Mouse (Mus musculus) adrenal gland, postnatal 14 days (tissue): Measurements from ENCODE around the gene Hao2. TPM values are rescaled to one million over a fixed set of nuclear protein-coding genes. Genes with fewer than 3 reads are reported as not detected.

ENCODE experiments used
- DNase-seq: peaks from one replicate; pipeline ENCODE4 v3.0.0; 2021; ENCODE audit warnings: mixed read lengths
- long read RNA-seq, 2 experiments: library from polyadenylated mRNA; stranded (forward); transcript quantifications; one replicate each; pipeline ENCODE4 v2.0.0; 2021
- total RNA-seq: library from RNA; stranded (reverse); gene quantifications from 2 replicates; pipeline ENCODE4 v1.2.3, GENCODE M21; 2021

The Hao2 gene
- total RNA-seq, result 200 and 208 TPM in 2 replicates
- long read RNA-seq, experiment 1, transcript Hao2-201 (9 exons, 2,049 nt), result major isoform, 354 of 890 reads
- long read RNA-seq, experiment 1, partial matches to known transcripts, result 452 of 890 reads
- long read RNA-seq, experiment 1, other reads (novel, unspliced or antisense), result 84 of 890 reads
- long read RNA-seq, experiment 2, transcript Hao2-201 (9 exons, 2,049 nt), result major isoform, 184 of 531 reads
- long read RNA-seq, experiment 2, partial matches to known transcripts, result 309 of 531 reads
- long read RNA-seq, experiment 2, other reads (novel, unspliced or antisense), result 38 of 531 reads

- no peak for DNase-seq
Measured at GRCm38 (mm10) chr3:98893057-98893772, at the start of gene Hao2. TSS of gene Hao2 (minus strand) at chr3:98893239.

GRCm38 (mm10) chr3:98941601-98942000 is 48.6 kb upstream of the Hao2 start:
- no peak for DNase-seq

- peak; percentile 17 for DNase-seq
Measured at GRCm38 (mm10) chr3:98941066-98941551, 48.1 kb upstream of the Hao2 start.

DNA sequence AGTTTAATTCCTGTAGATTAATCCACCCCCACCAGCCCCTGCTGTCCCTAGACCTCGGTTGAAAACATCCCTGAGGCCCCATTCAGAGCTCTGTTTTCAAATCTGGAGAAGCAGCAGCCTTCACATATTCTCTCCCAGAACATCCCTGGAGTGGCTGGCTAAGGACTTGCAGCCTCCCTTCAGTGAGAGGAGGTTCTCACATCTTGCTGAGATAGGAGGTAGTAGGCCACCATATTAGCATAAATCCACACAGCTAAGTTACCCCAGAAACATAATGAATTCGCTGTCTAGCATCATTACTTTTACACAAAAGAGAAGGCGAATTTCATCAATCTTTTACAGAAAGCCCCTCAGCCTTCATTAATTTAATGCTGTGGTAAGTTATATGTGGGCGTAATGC is 47.2 kb upstream of the Hao2 start:
- DNase-seq, result no peak

- DNase-seq, result no peak
Measured at GRCm38 (mm10) chr3:98936446-98936845, 43.4 kb upstream of the Hao2 start.

GRCm38 (mm10) chr3:98934601-98935000 is 41.6 kb upstream of the Hao2 start:
- no peak for DNase-seq

GRCm38 (mm10) chr3:98934041-98934440 is 41.0 kb upstream of the Hao2 start:
- DNase-seq, result no peak

GRCm38 (mm10) chr3:98932421-98932820 is 39.4 kb upstream of the Hao2 start:
- no peak for DNase-seq

GRCm38 (mm10) chr3:98931836-98932235 is 38.8 kb upstream of the Hao2 start:
- DNase-seq, result peak; percentile 30

GRCm38 (mm10) chr3:98920417-98920816 is 27.4 kb upstream of the Hao2 start:
- DNase-seq, result no peak

DNA sequence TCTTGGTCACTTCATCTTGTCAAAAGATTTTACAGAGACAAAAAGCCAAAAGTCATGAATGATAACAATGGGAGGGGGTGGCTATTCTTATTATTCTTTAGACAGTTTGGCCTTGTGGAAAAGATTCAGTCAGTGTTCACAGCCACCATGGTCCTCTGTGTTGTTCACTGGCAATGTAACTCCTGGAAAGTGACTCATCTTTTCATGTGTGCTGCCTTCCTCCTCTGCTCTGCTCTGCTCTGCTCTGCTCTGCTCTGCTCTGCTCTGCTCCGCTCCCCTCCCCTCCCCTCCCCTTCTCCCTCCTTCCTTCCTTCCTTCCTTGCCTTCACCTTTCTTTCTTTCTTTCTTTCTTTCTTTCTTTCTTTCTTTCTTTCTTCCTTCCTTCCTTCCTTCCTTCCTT is 24.2 kb upstream of the Hao2 start:
- DNase-seq, result no peak

DNA sequence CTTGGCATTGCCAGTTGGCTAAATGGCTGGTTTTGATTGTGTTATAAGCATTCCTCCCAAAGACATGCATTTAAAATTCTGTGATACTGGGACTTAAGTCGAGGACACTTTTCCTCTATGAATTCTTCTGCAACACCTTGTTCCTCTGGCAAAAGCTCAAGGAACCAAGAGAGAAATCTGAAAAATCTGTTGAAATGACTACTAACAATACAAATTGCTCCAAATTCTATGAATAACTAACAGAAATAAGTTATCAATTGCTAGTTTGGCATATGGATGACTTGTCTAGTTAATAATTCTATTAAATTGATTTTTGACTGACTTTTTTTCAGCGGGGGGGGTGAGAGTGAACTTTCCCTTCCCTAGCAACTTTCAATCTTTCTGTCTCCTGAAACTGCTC is 23.8 kb upstream of the Hao2 start:
- DNase-seq, result no peak

DNA sequence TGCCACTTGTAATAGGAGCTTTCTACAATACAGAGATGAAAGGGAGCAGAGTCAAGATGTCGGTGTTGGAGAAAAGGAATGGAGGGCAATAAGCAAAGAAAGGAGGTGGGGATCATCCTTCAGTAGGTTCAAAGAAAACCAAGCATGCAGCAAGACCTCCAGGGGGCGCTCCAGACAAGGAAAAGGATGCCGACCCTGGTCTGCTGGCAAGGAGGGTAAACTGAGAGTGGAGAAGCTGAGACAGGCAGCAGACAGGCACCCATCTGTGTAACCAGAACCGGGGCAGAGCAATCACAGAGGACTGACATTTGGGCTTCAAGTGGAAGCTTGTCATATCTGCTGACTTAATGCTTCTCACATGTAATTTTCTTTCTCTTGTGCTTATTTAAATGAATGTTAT is 22.6 kb upstream of the Hao2 start:
- peak; percentile 81 for DNase-seq

GRCm38 (mm10) chr3:98913591-98913990 is 20.6 kb upstream of the Hao2 start:
- DNase-seq, result no peak

- no peak for DNase-seq
Measured at GRCm38 (mm10) chr3:98897606-98898005, 4.6 kb upstream of the Hao2 start.

GRCm38 (mm10) chr3:98895071-98895601 is 2.1 kb upstream of the Hao2 start:
- peak; percentile 43 for DNase-seq

GRCm38 (mm10) chr3:98890430-98890829 is 2.6 kb downstream of the Hao2 start:
- DNase-seq, result no peak

GRCm38 (mm10) chr3:98888206-98888605 is 4.8 kb downstream of the Hao2 start:
- peak; percentile 44 for DNase-seq

GRCm38 (mm10) chr3:98880831-98881230 is 12.2 kb downstream of the Hao2 start:
- peak; percentile 31 for DNase-seq

DNA sequence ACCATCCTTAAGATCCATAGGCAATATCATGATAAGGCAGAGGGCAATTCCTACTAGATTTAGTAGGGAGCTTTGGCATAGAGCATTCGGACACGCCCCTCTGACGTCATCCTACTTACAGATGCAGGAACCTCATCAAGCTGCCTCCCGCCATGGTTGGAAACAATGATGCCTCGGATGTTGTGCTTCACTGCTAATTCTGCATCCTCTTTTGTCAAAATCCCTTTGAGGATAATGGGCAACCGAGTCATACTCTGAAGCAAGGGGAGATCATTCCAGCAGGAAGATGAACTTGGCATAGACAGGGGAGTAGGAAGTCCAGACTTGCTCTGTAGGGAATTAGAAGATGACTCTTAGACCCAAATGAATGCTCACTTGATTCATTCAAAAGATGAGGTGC is 12.8 kb downstream of the Hao2 start:
- DNase-seq, result no peak

DNA sequence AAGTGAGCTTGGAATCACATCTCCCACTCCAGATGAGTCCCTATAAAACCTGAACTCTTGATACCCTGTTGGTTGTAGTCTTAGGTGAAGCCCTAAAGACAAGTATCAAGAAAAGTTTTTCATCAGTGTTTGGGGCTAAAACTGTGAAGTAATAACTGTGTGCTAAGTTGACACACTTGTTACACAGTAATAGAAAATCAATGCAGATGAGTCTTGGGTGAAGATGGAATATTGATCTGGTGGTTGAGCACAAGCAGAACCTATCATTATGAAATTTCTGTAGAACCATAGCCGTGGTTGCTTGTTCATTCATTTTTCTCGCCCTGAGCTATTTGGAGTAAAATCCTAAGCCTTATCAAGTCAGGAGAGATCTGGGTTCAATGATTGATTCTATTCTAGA is 24.8 kb downstream of the Hao2 start:
- no peak for DNase-seq

DNA sequence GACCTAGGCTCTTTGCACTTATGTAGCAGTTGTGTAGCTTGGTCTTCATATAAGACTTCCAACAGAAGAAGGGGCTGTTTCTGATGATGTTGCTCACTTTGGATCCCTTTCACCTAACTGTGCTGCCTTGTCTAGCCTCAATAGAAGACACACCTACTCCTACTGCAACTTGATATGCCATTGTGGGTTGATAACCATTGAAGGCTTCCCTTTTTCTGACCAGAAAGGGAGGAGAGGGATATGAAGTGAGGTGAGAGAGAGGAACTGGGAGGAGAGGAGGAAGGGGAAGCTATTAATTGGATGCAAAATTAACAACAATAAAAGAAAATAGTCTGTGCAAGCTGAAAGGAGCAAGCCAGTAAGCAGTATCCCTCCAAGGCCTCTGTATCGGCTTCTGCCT is 30.2 kb downstream of the Hao2 start:
- no peak for DNase-seq

DNA sequence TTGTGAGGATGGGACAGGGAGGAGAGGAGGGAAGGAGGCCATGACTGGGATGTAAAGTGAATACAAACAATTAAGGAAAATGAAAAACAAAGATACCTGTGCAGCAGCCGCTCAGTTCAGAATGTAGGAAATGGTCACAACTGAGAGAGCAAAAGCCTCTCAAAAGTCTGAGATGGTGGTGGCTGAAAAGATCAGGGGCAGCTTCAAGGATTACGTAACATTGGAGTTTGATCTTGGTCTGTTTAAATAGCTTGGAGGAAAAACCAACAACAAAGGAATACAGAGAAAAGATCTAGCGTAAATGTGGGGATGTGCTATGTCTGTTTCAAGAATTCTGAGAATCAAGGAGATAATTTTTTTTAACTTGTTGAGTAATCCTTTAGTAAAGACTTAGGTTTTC is 33.5 kb downstream of the Hao2 start, which contains the start of gene Hsd3b1:
Gene Hsd3b1, minus strand, starts transcription at position 219 of the 400 bp plus-strand sequence.
- DNase-seq, result no peak
